Mouse (Mus musculus): ENCODE data around the gene Zfp160. TPM values are rescaled to one million over a fixed set of nuclear protein-coding genes. Genes with fewer than 3 reads are reported as not detected.
A peak's percentile ranks its signal among the peaks of the same experiment; 100 is the strongest.
"Not testable (repeated sequence)": the region's sequence is repeated elsewhere in the genome, so short reads cannot be mapped to it uniquely, and the experiment has no call there.

The Zfp160 gene
- 14.7 and 16.6 TPM in 2 replicates for polyA plus RNA-seq (2015; fragmentation: Nextera tagmentation; extraction: Ambion mirVana)

GRCm38 (mm10) chr17:21008382-21009331, at the start of gene Zfp160:
Zfp160 (plus strand) TSS chr17:21008903.
- peak; percentile 94 for ATAC-seq (ENCODE audit: insufficient number of reproducible peaks, low FRiP score, low TSS enrichment, low read depth)
- no peaks in the 10 kb centered on the region for H3K27me3 ChIP-seq
- H3K9ac ChIP-seq, result peak within 1 kb of the TSS; percentile 85
- peaks cover 9% of the 10 kb centered on the region for H3K4me1 ChIP-seq
- H3K9me3 ChIP-seq, result no peaks in the 10 kb centered on the region
- 5% methylated on average over 36 of the region's 36 CpGs for WGBS
- peak within 1 kb of the TSS; percentile 94 for H3K27ac ChIP-seq
- peaks cover 16% of the 10 kb centered on the region for H3K36me3 ChIP-seq
- peak within 1 kb of the TSS; percentile 64 for H3K4me2 ChIP-seq
- peak within 1 kb of the TSS; percentile 79 for H3K4me3 ChIP-seq

- H3K4me1 ChIP-seq, result no peaks in the 10 kb centered on the region
- no peaks in the 10 kb centered on the region for H3K27me3 ChIP-seq
- peaks cover 99% of the 10 kb centered on the region for H3K36me3 ChIP-seq
- 92% methylated on average over 5 of the region's 5 CpGs for WGBS
- no peak for ATAC-seq (ENCODE audit: insufficient number of reproducible peaks, low FRiP score, low TSS enrichment, low read depth)
- H3K27ac ChIP-seq, result no peak overlapping the region
- H3K4me3 ChIP-seq, result no peak overlapping the region
- no peak overlapping the region for H3K9ac ChIP-seq
- H3K4me2 ChIP-seq, result no peak overlapping the region
- no peaks in the 10 kb centered on the region for H3K9me3 ChIP-seq
These were observed 48.3 kb upstream of the Zfp160 start for GRCm38 (mm10) chr17:20960386-20960785.

- H3K9ac ChIP-seq, result no peak overlapping the region
- peaks cover 84% of the 10 kb centered on the region for H3K36me3 ChIP-seq
- no peak overlapping the region for H3K4me3 ChIP-seq
- no peaks in the 10 kb centered on the region for H3K27me3 ChIP-seq
- no peak overlapping the region for H3K4me2 ChIP-seq
- H3K4me1 ChIP-seq, result no peaks in the 10 kb centered on the region
- ATAC-seq (ENCODE audit: insufficient number of reproducible peaks, low FRiP score, low TSS enrichment, low read depth), result no peak
- no peak overlapping the region for H3K27ac ChIP-seq
- 92% methylated on average over 4 of the region's 4 CpGs for WGBS
- H3K9me3 ChIP-seq, result no peaks in the 10 kb centered on the region
These were observed 43.3 kb upstream of the Zfp160 start for GRCm38 (mm10) chr17:20965421-20965820.

GRCm38 (mm10) chr17:20966681-20967080, 42.0 kb upstream of the Zfp160 start:
- H3K36me3 ChIP-seq, result peaks cover 71% of the 10 kb centered on the region
- no peak for ATAC-seq (ENCODE audit: insufficient number of reproducible peaks, low FRiP score, low TSS enrichment, low read depth)
- no peak overlapping the region for H3K27ac ChIP-seq
- H3K27me3 ChIP-seq, result no peaks in the 10 kb centered on the region
- no peak overlapping the region for H3K4me3 ChIP-seq
- no peak overlapping the region for H3K4me2 ChIP-seq
- no peaks in the 10 kb centered on the region for H3K4me1 ChIP-seq
- no peaks in the 10 kb centered on the region for H3K9me3 ChIP-seq
- H3K9ac ChIP-seq, result no peak overlapping the region

- no peak overlapping the region for H3K9ac ChIP-seq
- no peaks in the 10 kb centered on the region for H3K27me3 ChIP-seq
- no peaks in the 10 kb centered on the region for H3K36me3 ChIP-seq
- no peaks in the 10 kb centered on the region for H3K4me1 ChIP-seq
- no peak for ATAC-seq (ENCODE audit: insufficient number of reproducible peaks, low FRiP score, low TSS enrichment, low read depth)
- H3K9me3 ChIP-seq, result no peaks in the 10 kb centered on the region
- 70% methylated on average over 2 of the region's 2 CpGs for WGBS
- no peak overlapping the region for H3K4me2 ChIP-seq
- H3K4me3 ChIP-seq, result no peak overlapping the region
- H3K27ac ChIP-seq, result no peak overlapping the region
These were observed 15.0 kb upstream of the Zfp160 start for GRCm38 (mm10) chr17:20993716-20994115.

GRCm38 (mm10) chr17:20996364-20996763, 12.3 kb upstream of the Zfp160 start, which contains the start of gene Vmn1r233:
Vmn1r233 (minus strand) TSS chr17:20996464.
- no peak for ATAC-seq (ENCODE audit: insufficient number of reproducible peaks, low FRiP score, low TSS enrichment, low read depth)
- H3K4me1 ChIP-seq, result no peaks in the 10 kb centered on the region
- no peaks in the 10 kb centered on the region for H3K27me3 ChIP-seq
- H3K27ac ChIP-seq, result no peak within 1 kb of the TSS
- no peak within 1 kb of the TSS for H3K9ac ChIP-seq
- no peak within 1 kb of the TSS for H3K4me2 ChIP-seq
- H3K9me3 ChIP-seq, result no peaks in the 10 kb centered on the region
- H3K36me3 ChIP-seq, result no peaks in the 10 kb centered on the region
- H3K4me3 ChIP-seq, result no peak within 1 kb of the TSS

DNA sequence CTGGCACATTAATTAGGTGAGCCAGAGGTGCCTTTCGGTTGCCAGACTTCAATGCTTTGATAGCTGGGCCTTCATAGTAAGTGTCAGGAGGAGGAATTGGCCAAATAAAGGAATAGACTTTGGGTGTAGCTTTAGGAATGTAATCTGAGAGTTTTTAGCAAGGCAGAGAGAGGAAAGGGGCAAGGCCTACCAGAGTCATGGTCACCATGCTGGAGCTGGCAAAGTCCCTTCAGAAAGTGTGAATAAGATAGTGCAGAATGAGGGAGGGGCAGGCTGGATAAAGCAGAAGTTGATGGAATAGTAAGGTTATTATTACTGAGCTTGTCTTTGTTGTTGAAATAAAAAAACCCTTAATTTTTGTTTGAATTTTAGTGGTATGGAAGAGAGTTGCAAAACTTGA, 1.0 kb downstream of the Zfp160 start:
- no peak for ATAC-seq (ENCODE audit: insufficient number of reproducible peaks, low FRiP score, low TSS enrichment, low read depth)
- H3K4me1 ChIP-seq, result peaks cover 9% of the 10 kb centered on the region
- 18% methylated on average over 1 of the region's 1 CpGs for WGBS

GRCm38 (mm10) chr17:21018410-21019080, 9.8 kb downstream of the Zfp160 start:
- Histone ChIP-seq H3K27ac (no peak overlapping the region), H3K36me3 (peaks cover 62% of the 10 kb centered on the region), H3K4me3 (no peak overlapping the region), H3K4me1 (no peaks in the 10 kb centered on the region), H3K9ac (no peak overlapping the region), H3K27me3 (no peaks in the 10 kb centered on the region), H3K9me3 (no peaks in the 10 kb centered on the region), H3K4me2 (no peak overlapping the region)
- no peak for ATAC-seq (ENCODE audit: insufficient number of reproducible peaks, low FRiP score, low TSS enrichment, low read depth)
- 79% methylated on average over 1 of the region's 1 CpGs for WGBS

More for the DNA sequence above, 1.0 kb downstream of the Zfp160 start:
- H3K27ac ChIP-seq, result peak overlapping the region; percentile 94
- H3K4me2 ChIP-seq, result peak overlapping the region; percentile 64
- H3K36me3 ChIP-seq, result peaks cover 19% of the 10 kb centered on the region
- peak overlapping the region; percentile 79 for H3K4me3 ChIP-seq
- H3K27me3 ChIP-seq, result no peaks in the 10 kb centered on the region
- no peaks in the 10 kb centered on the region for H3K9me3 ChIP-seq
- peak overlapping the region; percentile 85 for H3K9ac ChIP-seq

- H3K27ac ChIP-seq; H3K9ac ChIP-seq; H3K27me3 ChIP-seq; H3K9me3 ChIP-seq; H3K4me2 ChIP-seq; ATAC-seq (ENCODE audit: insufficient number of reproducible peaks, low FRiP score, low TSS enrichment, low read depth); H3K36me3 ChIP-seq; H3K4me3 ChIP-seq; H3K4me1 ChIP-seq: not testable (repeated sequence)
- WGBS, result 82% methylated on average over 9 of the region's 9 CpGs
These were observed 39.3 kb downstream of the Zfp160 start for GRCm38 (mm10) chr17:21048020-21048419.

DNA sequence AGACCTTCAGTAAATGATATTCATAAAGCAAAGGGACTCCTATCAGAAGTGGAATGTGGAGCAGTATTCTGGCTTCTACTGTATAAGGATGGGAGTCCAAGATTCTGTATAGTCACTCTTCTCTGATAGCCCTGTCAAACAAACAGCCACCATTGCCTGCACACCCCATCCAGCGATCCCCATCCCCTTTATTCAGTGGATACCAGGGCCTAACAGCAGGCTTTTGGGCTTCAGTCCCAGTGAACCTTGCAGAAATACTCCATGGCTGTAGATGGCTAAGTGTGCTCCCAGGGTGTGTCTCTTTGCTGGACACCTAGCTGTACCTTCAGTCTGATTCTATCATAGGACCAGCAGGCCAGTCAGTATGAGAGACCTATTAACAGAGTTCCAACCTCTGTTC, 42.2 kb downstream of the Zfp160 start:
- H3K36me3 ChIP-seq, result no peaks in the 10 kb centered on the region
- 95% methylated on average over 1 of the region's 1 CpGs for WGBS
- no peak overlapping the region for H3K4me2 ChIP-seq
- no peaks in the 10 kb centered on the region for H3K4me1 ChIP-seq
- H3K27ac ChIP-seq, result no peak overlapping the region
- no peaks in the 10 kb centered on the region for H3K27me3 ChIP-seq
- ATAC-seq (ENCODE audit: insufficient number of reproducible peaks, low FRiP score, low TSS enrichment, low read depth), result no peak
- no peak overlapping the region for H3K9ac ChIP-seq
- no peaks in the 10 kb centered on the region for H3K9me3 ChIP-seq
- H3K4me3 ChIP-seq, result no peak overlapping the region

DNA sequence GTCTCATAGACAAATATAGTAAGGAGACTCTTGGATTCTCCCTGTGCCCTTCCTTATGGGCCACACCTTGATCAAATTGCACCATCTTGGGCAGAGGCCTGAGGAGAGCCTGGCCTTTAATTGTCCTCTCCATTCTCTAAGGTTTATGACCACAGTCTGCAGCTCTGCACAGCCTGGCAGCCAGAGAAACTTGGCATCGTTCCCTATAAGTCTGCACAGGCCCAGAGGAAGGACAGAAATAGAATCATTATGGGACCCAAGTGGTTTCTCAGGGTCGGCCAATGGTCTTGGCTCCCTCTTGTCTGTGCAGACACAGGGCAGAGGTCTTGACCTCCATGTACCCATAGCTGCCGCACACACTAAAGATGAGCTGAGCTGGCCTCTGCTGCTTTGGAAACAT, 42.6 kb downstream of the Zfp160 start:
- not testable (repeated sequence) for H3K4me2 ChIP-seq; ATAC-seq (ENCODE audit: insufficient number of reproducible peaks, low FRiP score, low TSS enrichment, low read depth); H3K9ac ChIP-seq; H3K27me3 ChIP-seq; H3K9me3 ChIP-seq; H3K4me3 ChIP-seq; H3K4me1 ChIP-seq; H3K36me3 ChIP-seq; H3K27ac ChIP-seq
- no CpG with 5 or more reads among the region's 3 CpGs for WGBS

- not testable (repeated sequence) for H3K4me3 ChIP-seq; H3K27me3 ChIP-seq; H3K27ac ChIP-seq; H3K4me1 ChIP-seq; H3K4me2 ChIP-seq; H3K9me3 ChIP-seq; H3K36me3 ChIP-seq; ATAC-seq (ENCODE audit: insufficient number of reproducible peaks, low FRiP score, low TSS enrichment, low read depth); H3K9ac ChIP-seq
- 83% methylated on average over 3 of the region's 3 CpGs for WGBS
These were observed 43.2 kb downstream of the Zfp160 start for GRCm38 (mm10) chr17:21051919-21052318.

All from limb, embryonic 15.5 days (tissue).